Mouse (Mus musculus) gastrocnemius, postnatal 10 days (tissue): Measurements from ENCODE around the gene S100pbp. TPM values are rescaled to one million over a fixed set of nuclear protein-coding genes. Genes with fewer than 3 reads are reported as not detected.

Experiments
- DNase-seq: peaks from one replicate; pipeline ENCODE4 v3.0.0; 2021; ENCODE audit warnings: mixed read lengths
- total RNA-seq, 2 experiments: library from RNA; stranded (reverse); gene quantifications; 2 replicates each; pipeline ENCODE4 v1.2.3; 2021

S100pbp gene
- total RNA-seq, 2 experiments from 2014 or later: 8.3 to 13.3 TPM

- no peak for DNase-seq
Measured at GRCm38 (mm10) chr4:129151276-129151811, 38.2 kb downstream of the S100pbp start.

GRCm38 (mm10) chr4:129149321-129149720, 40.2 kb downstream of the S100pbp start:
- DNase-seq: no peak

DNA sequence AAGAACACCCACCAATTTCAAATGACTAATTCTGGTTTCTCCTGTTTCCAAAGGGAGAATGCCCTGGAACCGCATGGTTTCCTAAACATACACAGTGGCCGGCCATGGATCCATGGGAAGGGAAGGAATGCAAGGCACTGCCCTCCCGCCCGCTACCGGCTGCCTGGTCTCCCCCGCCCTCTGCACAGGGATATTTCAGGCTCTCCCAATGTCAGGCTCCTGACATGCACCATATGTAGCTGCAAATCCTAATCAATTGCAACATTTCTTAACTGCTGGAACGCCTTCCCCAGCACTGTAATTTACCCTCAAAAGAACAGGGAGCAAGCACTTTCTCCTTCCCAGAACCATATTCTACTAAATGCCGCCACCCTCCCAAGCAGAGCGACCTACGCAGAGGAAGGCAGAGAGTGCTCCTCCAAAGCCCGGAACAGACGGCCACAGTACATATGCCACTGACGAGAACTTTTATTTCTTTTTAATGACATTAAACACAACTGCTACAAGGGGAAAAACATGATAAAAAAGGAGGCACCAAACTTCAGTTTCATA, 41.9 kb downstream of the S100pbp start:
- DNase-seq: no peak

DNA sequence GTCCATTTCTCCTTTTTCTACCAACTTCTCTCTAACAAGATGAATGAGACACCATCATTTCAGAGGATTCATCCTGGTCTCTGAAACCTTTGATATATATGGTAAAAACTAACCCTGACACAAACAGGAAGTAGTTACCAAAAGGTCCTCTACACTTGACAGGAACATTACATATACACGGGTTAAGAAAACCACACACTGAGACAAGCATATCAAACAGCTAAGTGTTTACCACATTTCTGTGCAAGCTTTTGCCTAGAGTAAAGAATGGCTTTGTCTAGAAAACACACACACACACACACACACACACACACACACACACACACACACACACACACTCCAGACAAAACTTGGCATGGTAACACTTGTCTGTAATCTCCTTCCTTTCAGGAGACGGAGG, 43.1 kb downstream of the S100pbp start:
- DNase-seq: no peak

DNA sequence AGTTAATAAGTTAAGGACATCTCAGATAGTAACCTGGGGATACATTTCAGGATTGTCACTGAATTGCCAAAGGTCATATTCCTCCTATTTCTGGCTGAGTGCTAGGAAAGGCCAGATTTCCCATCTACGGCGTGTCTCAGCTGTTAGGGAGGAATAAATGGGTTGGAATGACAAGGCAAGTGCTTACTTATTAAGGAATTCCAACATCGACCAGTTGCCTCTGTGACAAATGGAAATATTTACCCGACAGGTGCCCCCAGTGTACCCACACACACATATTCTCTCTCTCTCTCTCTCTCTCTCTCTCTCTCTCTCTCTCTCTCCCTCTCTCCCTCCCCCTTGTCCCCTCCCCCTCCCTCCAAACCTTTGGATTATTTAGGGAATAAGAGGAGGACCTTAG, 43.6 kb downstream of the S100pbp start:
- DNase-seq: no peak

DNA sequence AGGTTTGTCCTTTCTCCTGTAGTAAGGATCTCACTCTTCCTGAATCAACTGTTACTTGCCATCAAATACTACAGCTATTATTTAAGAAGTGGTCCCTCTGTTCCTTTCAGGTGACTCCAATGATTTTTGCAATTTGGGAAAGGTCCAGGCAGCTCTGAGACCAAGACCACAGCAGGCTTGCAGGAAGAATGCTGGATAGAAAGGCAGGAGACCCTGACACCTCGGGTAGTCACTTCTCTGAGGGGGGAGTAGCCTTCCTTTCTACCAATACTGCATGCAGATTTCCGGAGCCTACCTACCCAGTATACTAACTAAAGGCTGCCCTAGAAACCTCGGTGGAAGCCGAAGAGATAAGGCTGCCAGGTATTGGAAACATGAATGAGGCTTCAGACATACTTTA, 44.1 kb downstream of the S100pbp start:
- DNase-seq: no peak

- no peak for DNase-seq
Measured at GRCm38 (mm10) chr4:129144401-129145367, 44.8 kb downstream of the S100pbp start.

GRCm38 (mm10) chr4:129143509-129143908, 46.0 kb downstream of the S100pbp start:
- DNase-seq: no peak

- no peak for DNase-seq
Measured at GRCm38 (mm10) chr4:129142439-129143045, 47.0 kb downstream of the S100pbp start.

DNA sequence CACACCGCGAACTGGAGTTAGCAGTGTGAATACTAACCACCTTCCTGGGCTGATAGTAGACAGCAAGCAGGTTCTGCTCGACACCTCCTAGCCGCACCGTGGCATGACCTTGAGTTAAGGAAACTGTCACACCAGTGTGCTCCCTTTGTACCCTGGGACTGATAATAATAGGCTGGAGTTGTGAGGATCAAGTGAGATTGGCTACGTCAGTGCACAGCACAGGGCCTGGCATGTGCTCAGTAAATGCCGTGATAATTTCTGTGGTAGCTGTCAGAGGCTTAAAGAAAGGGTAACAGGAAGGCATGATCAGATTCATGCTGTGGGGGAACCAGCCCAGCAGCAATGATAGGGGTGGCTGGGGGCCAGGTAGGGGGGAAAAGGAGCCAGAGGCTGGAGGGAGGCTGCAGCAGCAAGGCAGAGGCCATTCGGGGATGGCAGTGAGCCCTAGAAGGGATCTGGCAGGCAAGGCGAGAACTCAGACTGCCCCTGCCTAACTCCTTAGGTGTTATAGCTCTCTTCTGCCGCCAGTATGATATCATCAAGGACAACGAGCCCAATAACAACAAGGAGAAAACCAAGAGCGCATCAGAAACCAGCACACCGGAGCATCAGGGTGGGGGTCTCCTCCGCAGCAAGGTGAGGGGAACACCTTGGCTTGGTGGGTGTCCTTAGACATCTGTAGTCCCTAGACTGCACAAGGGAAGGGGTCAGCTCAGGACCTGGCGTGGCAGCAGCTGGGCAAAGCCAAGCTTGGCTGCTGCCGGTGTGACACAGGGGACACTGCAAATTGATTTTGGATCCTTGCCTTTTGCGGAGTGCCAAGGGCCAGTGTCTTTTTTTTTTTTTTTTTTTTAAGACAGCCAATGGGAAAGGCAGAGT, 47.7 kb downstream of the S100pbp start:
- no peak for DNase-seq

DNA sequence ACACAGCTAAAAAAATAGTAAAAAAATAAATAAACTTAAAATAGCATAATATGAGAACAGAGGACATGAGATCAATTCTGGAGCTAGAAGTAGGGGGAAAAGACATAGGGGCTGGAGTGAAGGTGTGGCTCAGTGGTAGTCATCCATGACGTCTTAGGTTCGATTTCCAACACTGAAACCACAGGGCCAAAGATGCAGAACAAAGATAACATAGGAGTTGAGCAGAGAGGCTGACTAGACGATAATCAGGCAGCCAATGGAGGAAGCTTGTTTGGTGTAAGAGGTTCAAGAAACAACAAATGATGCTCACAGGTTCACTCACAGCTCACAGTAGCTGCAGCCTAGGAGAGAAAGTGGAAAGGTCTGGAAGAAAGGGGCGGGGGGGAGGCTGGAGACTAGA, 48.7 kb downstream of the S100pbp start:
- no peak for DNase-seq

GRCm38 (mm10) chr4:129139642-129140041, 49.9 kb downstream of the S100pbp start:
- no peak for DNase-seq

- no peak for DNase-seq
Measured at GRCm38 (mm10) chr4:129137392-129138321, 51.9 kb downstream of the S100pbp start.

- DNase-seq: no peak
Measured at GRCm38 (mm10) chr4:129136579-129137391, 52.7 kb downstream of the S100pbp start, which contains the start of gene Fndc5. TSS of gene Fndc5 (plus strand) at chr4:129136999.

DNA sequence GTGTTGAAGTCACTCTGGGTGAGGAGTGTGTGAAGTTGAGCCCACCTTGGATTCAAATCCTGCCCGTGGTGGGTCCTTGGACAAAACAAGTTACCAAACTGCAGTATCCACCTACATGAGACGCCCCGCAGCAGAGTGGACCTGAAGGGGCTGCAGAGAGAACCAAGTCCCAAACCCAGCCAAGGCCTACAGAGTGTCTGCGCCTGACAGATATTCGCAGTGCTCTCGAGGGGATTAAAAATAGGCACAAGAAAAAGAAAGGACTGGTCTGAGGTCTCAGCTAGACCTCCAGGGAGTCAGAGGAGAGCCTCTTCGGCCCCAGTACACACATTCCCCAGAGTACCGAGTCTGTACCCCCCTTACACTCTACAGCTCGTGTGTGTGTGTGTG, 53.3 kb downstream of the S100pbp start:
- no peak for DNase-seq

- DNase-seq: no peak
Measured at GRCm38 (mm10) chr4:129135637-129136036, 53.9 kb downstream of the S100pbp start.

DNA sequence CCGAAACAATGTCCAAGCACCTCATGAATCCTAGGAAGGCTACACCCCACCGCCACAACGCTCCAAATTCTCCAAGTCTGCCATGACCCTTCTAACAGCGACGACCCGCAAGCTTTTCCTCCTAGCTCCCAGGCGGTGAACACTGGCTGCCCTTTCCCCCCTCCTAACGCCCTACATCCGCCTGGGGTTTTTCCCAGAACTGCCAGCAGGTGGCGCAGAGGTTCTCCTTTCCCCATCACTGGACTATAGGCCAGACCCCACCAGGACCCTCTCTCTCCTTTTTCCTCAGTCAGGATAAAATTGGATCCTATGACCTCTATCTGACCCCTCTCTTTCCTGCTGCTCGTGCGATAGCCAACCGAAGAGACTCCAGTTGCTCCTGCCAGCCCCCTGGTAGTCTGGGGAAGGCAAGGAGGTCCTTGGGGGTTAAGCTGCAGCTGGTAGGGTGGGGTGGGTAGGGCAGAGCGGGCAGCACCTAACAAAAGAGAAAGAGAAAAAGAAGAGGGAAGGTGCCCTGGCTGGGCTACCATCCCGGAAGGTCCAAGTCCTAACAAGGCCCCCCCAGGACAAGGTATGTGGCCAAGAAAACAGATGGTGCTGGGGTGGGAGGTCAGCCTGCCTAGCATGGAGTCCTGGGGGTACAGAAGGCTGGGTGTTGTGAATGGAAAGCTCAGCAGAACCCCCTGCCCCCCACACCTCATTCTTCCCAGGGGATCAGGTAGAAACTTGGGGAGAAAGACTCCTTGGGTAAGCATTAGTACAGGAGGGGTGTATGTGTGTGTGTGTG, 54.5 kb downstream of the S100pbp start:
- DNase-seq: peak; percentile 84

DNA sequence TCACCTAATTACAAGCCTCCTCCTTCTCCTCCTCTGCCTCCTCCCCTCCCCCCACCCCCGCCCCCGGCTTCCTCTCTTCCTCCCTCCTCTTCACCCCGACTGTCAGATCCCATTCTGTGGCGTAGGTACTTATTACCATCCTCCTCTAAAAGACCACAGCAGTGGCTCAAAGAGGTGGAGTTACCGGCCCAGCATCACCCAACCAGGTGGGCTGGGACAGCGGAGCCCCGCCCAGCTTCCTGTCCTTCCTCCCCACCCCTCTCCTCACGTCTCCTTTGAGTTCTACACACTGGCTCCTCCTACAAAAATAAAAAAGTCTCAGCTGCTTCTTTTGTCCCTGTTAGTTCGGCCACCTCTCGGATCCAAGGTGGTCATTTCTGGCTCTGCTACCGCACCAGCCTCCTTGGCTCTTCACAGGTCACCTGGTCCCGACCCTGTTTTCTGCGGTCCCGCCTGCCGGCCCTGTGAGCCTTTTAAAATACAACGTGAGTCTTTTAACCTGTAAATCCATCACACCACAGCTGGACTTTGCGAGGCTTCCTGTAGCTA, 58.7 kb downstream of the S100pbp start:
- no peak for DNase-seq

DNA sequence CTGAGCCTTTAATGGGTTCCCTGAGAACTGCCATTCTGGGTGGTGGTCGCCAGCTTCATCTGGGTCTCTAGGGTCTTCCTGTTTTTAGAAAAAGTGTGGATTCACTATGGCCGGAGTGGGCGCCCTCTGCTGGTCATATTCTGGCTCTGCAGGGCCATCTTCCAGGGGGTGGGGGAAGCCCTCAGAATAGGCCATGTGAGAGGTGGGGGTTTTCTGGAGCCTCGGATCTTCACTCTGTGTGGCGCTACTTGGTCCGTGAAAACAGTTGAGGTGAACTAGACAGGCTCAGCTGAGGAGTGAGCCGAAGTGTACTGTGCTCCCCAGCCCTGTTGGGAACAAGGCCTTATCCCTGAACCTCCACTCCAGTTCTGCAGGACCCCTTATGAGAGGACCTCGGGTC, 59.4 kb downstream of the S100pbp start:
- peak; percentile 54 for DNase-seq
